Mouse (Mus musculus): Measurements from ENCODE around the gene Osbpl8. TPM values are rescaled to one million over a fixed set of nuclear protein-coding genes. Genes with fewer than 3 reads are reported as not detected.

The Osbpl8 gene
- polyA plus RNA-seq, 1 experiment from 2014 or later: 11.9 TPM

GRCm38 (mm10) chr10:111160540-111160939 lies 4.0 kb upstream of the Osbpl8 start:
- Histone ChIP-seq H3K4me2 (no peak overlapping the region), H3K36me3 (ENCODE audit: control insufficient read depth, insufficient read depth, low read length) (no peaks in the 10 kb centered on the region), H3K27ac (ENCODE audit: low read depth, low read length) (no peak overlapping the region), H3K27me3 (ENCODE audit: control insufficient read depth, insufficient read depth, low read length) (no peaks in the 10 kb centered on the region), H3K4me1 (ENCODE audit: control insufficient read depth, insufficient read depth, low read length) (no peaks in the 10 kb centered on the region; the same call in 1 of the 2 replicates), H3K9me3 (ENCODE audit: control insufficient read depth, low read length) (no peaks in the 10 kb centered on the region), H3K4me3 (ENCODE audit: low read depth, low read length) (no peak overlapping the region), H3K9ac (ENCODE audit: low read length) (no peak overlapping the region)
- WGBS: 94% methylated on average over 3 of the region's 3 CpGs
- ATAC-seq (ENCODE audit: low FRiP score) (no peak), DNase-seq (ENCODE audit: low spot score, missing footprints) (peak; percentile 61)

DNA sequence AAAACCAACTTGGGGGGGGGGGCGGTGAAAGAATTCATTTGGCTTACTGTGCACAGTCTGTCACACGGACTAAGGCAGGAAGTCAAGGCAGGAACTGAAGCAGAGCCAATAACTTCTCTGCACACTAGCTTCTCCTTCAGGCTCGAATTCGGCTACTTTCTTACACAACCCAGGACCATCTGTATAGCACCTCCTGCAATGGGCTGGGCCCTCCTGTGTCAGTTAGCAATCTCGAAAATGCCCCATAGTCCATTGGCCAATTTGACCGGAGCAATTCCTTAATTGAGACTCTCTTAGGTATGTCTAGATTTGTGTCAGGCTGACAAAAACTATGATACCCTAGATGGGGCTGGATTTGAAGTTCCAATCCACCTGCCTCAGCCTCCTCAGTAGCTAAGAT lies 3.2 kb upstream of the Osbpl8 start:
- peak; percentile 70 for DNase-seq (ENCODE audit: low spot score, missing footprints)
- no peak for ATAC-seq (ENCODE audit: low FRiP score)
- H3K36me3 ChIP-seq (ENCODE audit: control insufficient read depth, insufficient read depth, low read length): no peaks in the 10 kb centered on the region
- no peaks in the 10 kb centered on the region for H3K27me3 ChIP-seq (ENCODE audit: control insufficient read depth, insufficient read depth, low read length)
- H3K4me3 ChIP-seq (ENCODE audit: low read depth, low read length): no peak overlapping the region
- no peak overlapping the region for H3K9ac ChIP-seq (ENCODE audit: low read length)
- peaks cover 4% of the 10 kb centered on the region; the same call in 1 of the 2 replicates for H3K4me1 ChIP-seq (ENCODE audit: control insufficient read depth, insufficient read depth, low read length)
- H3K27ac ChIP-seq (ENCODE audit: low read depth, low read length): no peak overlapping the region
- H3K9me3 ChIP-seq (ENCODE audit: control insufficient read depth, low read length): no peaks in the 10 kb centered on the region
- H3K4me2 ChIP-seq: no peak overlapping the region
- whole genome bisulfite sequencing: 91% methylated on average over 6 of the region's 6 CpGs

- Histone ChIP-seq H3K9me3 (ENCODE audit: control insufficient read depth, low read length) (no peaks in the 10 kb centered on the region), H3K27ac (ENCODE audit: low read depth, low read length) (no peak overlapping the region), H3K4me2 (no peak overlapping the region), H3K36me3 (ENCODE audit: control insufficient read depth, insufficient read depth, low read length) (no peaks in the 10 kb centered on the region), H3K27me3 (ENCODE audit: control insufficient read depth, insufficient read depth, low read length) (no peaks in the 10 kb centered on the region), H3K4me3 (ENCODE audit: low read depth, low read length) (no peak overlapping the region), H3K4me1 (ENCODE audit: control insufficient read depth, insufficient read depth, low read length) (peaks cover 7% of the 10 kb centered on the region; the same call in 1 of the 2 replicates), H3K9ac (ENCODE audit: low read length) (no peak overlapping the region)
- peak; percentile 49 for DNase-seq (ENCODE audit: low spot score, missing footprints)
- 79% methylated on average over 3 of the region's 3 CpGs for WGBS
- no peak for ATAC-seq (ENCODE audit: low FRiP score)
Observed at GRCm38 (mm10) chr10:111163025-111163424, 1.5 kb upstream of the Osbpl8 start.

- no peaks in the 10 kb centered on the region for H3K27me3 ChIP-seq (ENCODE audit: control insufficient read depth, insufficient read depth, low read length)
- DNase-seq (ENCODE audit: low spot score, missing footprints) (peak; percentile 75), ATAC-seq (ENCODE audit: low FRiP score) (no peak)
- H3K9me3 ChIP-seq (ENCODE audit: control insufficient read depth, low read length): no peaks in the 10 kb centered on the region
- H3K27ac ChIP-seq (ENCODE audit: low read depth, low read length): peak overlapping the region; percentile 65; the same call in 1 of the 2 replicates
- H3K9ac ChIP-seq (ENCODE audit: low read length): peak overlapping the region; percentile 60; the same call in 1 of the 2 replicates
- H3K36me3 ChIP-seq (ENCODE audit: control insufficient read depth, insufficient read depth, low read length): no peaks in the 10 kb centered on the region
- 38% methylated on average over 9 of the region's 9 CpGs for WGBS
- peaks cover 7% of the 10 kb centered on the region; the same call in 1 of the 2 replicates for H3K4me1 ChIP-seq (ENCODE audit: control insufficient read depth, insufficient read depth, low read length)
- H3K4me3 ChIP-seq (ENCODE audit: low read depth, low read length): peak overlapping the region; percentile 90
- peak overlapping the region; percentile 69 for H3K4me2 ChIP-seq
Observed at GRCm38 (mm10) chr10:111163601-111164240, 831 bp upstream of the Osbpl8 start.

GRCm38 (mm10) chr10:111165219-111165981 lies 848 bp downstream of the Osbpl8 start:
- peaks cover 7% of the 10 kb centered on the region; the same call in 1 of the 2 replicates for H3K4me1 ChIP-seq (ENCODE audit: control insufficient read depth, insufficient read depth, low read length)
- under 1% methylated on average over 48 of the region's 52 CpGs for WGBS
- no peaks in the 10 kb centered on the region for H3K36me3 ChIP-seq (ENCODE audit: control insufficient read depth, insufficient read depth, low read length)
- ATAC-seq (ENCODE audit: low FRiP score): peak; percentile 23
- H3K9me3 ChIP-seq (ENCODE audit: control insufficient read depth, low read length): no peaks in the 10 kb centered on the region
- DNase-seq (ENCODE audit: low spot score, missing footprints): peak; percentile 96
- peak overlapping the region; percentile 91 for H3K9ac ChIP-seq (ENCODE audit: low read length)
- peak overlapping the region; percentile 90 for H3K4me3 ChIP-seq (ENCODE audit: low read depth, low read length)
- H3K27me3 ChIP-seq (ENCODE audit: control insufficient read depth, insufficient read depth, low read length): no peaks in the 10 kb centered on the region
- H3K27ac ChIP-seq (ENCODE audit: low read depth, low read length): peak overlapping the region; percentile 85
- H3K4me2 ChIP-seq: peak overlapping the region; percentile 69

DNA sequence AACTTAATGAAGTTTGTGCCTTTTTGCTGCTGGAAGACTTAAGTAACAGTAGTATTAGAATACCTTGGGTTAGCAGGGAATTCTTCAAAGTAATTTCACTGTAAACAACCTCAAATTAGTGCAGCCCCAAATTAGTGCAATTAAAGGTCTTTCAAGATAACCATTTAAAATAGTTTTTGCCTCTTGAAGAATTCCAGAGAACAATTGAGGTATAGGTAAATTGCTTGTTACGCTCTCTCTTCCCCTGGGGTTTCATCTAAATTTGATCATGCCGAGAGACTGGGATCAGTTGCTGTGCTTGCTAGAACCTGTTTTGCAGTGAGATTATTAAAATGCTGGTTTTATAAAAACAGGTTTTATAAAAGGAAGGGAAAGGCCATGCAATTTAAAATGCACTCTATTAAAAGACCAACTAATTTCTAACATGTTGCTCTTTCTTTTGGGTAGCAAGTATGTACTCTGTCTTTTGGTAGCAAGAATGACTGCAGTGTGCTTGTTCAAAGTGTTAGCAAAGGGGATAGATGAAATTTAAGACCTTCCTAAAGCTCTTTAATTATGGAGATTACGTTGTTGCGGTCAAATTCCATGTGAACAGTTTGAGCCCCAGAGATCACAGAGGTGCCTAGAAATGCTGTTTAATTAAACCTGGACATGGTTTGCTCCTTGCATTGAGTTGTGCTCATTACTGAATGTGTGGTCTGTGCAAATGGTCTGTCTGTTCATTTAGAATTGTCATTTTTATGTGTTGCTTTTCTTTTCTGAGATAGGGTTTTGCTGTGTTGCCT lies 1.7 kb downstream of the Osbpl8 start:
- ATAC-seq (ENCODE audit: low FRiP score) (no peak), DNase-seq (ENCODE audit: low spot score, missing footprints) (peak; percentile 76)
- no peak overlapping the region for H3K27ac ChIP-seq (ENCODE audit: low read depth, low read length)
- H3K9me3 ChIP-seq (ENCODE audit: control insufficient read depth, low read length): no peaks in the 10 kb centered on the region
- H3K4me2 ChIP-seq: peak overlapping the region; percentile 69
- H3K4me3 ChIP-seq (ENCODE audit: low read depth, low read length): peak overlapping the region; percentile 90
- 53% methylated on average over 4 of the region's 4 CpGs for WGBS
- H3K9ac ChIP-seq (ENCODE audit: low read length): peak overlapping the region; percentile 91
- peaks cover 7% of the 10 kb centered on the region; the same call in 1 of the 2 replicates for H3K4me1 ChIP-seq (ENCODE audit: control insufficient read depth, insufficient read depth, low read length)
- H3K36me3 ChIP-seq (ENCODE audit: control insufficient read depth, insufficient read depth, low read length): no peaks in the 10 kb centered on the region
- H3K27me3 ChIP-seq (ENCODE audit: control insufficient read depth, insufficient read depth, low read length): no peaks in the 10 kb centered on the region

- H3K9ac ChIP-seq (ENCODE audit: low read length): no peak overlapping the region
Observed at GRCm38 (mm10) chr10:111167444-111167843, 2.9 kb downstream of the Osbpl8 start.

DNA sequence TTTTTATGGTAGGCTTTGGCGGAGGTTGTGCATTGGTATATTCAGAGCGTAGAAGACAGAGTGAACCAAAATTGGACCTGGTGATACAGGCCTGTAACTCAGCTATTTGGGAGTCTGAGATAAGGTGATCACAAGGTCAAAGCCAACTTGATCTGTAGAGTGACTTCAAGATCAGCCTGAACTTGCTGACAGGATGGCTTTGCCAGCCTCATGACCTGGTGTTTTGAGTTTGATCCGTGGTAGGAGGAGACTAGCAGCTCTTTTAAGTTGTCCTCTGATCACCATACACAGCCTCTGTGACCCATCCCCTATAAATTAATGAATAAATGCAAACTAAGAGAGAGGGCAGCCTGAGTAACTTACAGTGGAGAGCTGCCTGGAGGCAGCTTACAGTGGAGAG lies 3.8 kb downstream of the Osbpl8 start:
- Histone ChIP-seq H3K27me3 (ENCODE audit: control insufficient read depth, insufficient read depth, low read length) (no peaks in the 10 kb centered on the region), H3K9ac (ENCODE audit: low read length) (no peak overlapping the region), H3K9me3 (ENCODE audit: control insufficient read depth, low read length) (no peaks in the 10 kb centered on the region), H3K4me1 (ENCODE audit: control insufficient read depth, insufficient read depth, low read length) (peaks cover 7% of the 10 kb centered on the region; the same call in 1 of the 2 replicates), H3K4me3 (ENCODE audit: low read depth, low read length) (no peak overlapping the region), H3K27ac (ENCODE audit: low read depth, low read length) (no peak overlapping the region), H3K36me3 (ENCODE audit: control insufficient read depth, insufficient read depth, low read length) (no peaks in the 10 kb centered on the region), H3K4me2 (no peak overlapping the region)
- DNase-seq (ENCODE audit: low spot score, missing footprints): no peak
- no peak for ATAC-seq (ENCODE audit: low FRiP score)
- WGBS: 89% methylated on average over 3 of the region's 3 CpGs

More at GRCm38 (mm10) chr10:111167444-111167843, 2.9 kb downstream of the Osbpl8 start:
- Histone ChIP-seq H3K27me3 (ENCODE audit: control insufficient read depth, insufficient read depth, low read length) (no peaks in the 10 kb centered on the region), H3K4me1 (ENCODE audit: control insufficient read depth, insufficient read depth, low read length) (peaks cover 7% of the 10 kb centered on the region; the same call in 1 of the 2 replicates), H3K4me2 (no peak overlapping the region), H3K27ac (ENCODE audit: low read depth, low read length) (no peak overlapping the region), H3K4me3 (ENCODE audit: low read depth, low read length) (no peak overlapping the region), H3K36me3 (ENCODE audit: control insufficient read depth, insufficient read depth, low read length) (no peaks in the 10 kb centered on the region), H3K9me3 (ENCODE audit: control insufficient read depth, low read length) (no peaks in the 10 kb centered on the region)
- ATAC-seq (ENCODE audit: low FRiP score) (no peak), DNase-seq (ENCODE audit: low spot score, missing footprints) (no peak)
- WGBS: 89% methylated on average over 4 of the region's 4 CpGs

Measured in midbrain, embryonic 11.5 days (tissue).